Mouse (Mus musculus) skeletal muscle tissue, adult 2 months (tissue): ENCODE measurements around the gene Txnrd2.

ENCODE experiments used
- DNase-seq: peaks from one replicate; pipeline ENCODE4 v3.0.0-alpha.2; 2012; ENCODE audit warnings: low read depth, low spot score

The Txnrd2 gene

GRCm38 (mm10) chr16:18393595-18393994 is 32.6 kb upstream of the Txnrd2 start:
- DNase-seq = no peak

GRCm38 (mm10) chr16:18394056-18394455 is 32.1 kb upstream of the Txnrd2 start:
- no peak for DNase-seq

GRCm38 (mm10) chr16:18394777-18395619 is 31.2 kb upstream of the Txnrd2 start:
- peak; percentile 84 for DNase-seq

- DNase-seq = peak; percentile 54
Observed at GRCm38 (mm10) chr16:18395620-18396036, 30.6 kb upstream of the Txnrd2 start.

GRCm38 (mm10) chr16:18396201-18396600 is 30.0 kb upstream of the Txnrd2 start:
- peak; percentile 90 for DNase-seq

GRCm38 (mm10) chr16:18396791-18397621 is 29.2 kb upstream of the Txnrd2 start:
- DNase-seq = no peak

- DNase-seq = no peak
Observed at GRCm38 (mm10) chr16:18400028-18400427, 26.2 kb upstream of the Txnrd2 start.

GRCm38 (mm10) chr16:18400472-18401216 is 25.5 kb upstream of the Txnrd2 start:
- no peak for DNase-seq

- DNase-seq = no peak
Observed at GRCm38 (mm10) chr16:18403285-18403684, 22.9 kb upstream of the Txnrd2 start.

GRCm38 (mm10) chr16:18405091-18405854 is 20.9 kb upstream of the Txnrd2 start:
- DNase-seq = no peak

- DNase-seq = no peak
Observed at GRCm38 (mm10) chr16:18405876-18406275, 20.3 kb upstream of the Txnrd2 start.

- peak; percentile 56 for DNase-seq
Observed at GRCm38 (mm10) chr16:18406293-18406692, 19.9 kb upstream of the Txnrd2 start.

GRCm38 (mm10) chr16:18407912-18408311 is 18.3 kb upstream of the Txnrd2 start:
- DNase-seq = no peak

GRCm38 (mm10) chr16:18409776-18410175 is 16.4 kb upstream of the Txnrd2 start:
- DNase-seq = no peak

GRCm38 (mm10) chr16:18410418-18410817 is 15.8 kb upstream of the Txnrd2 start:
- DNase-seq = no peak

GRCm38 (mm10) chr16:18411026-18411649 is 15.0 kb upstream of the Txnrd2 start:
- DNase-seq = no peak

- DNase-seq = peak; percentile 81
Observed at GRCm38 (mm10) chr16:18411802-18412476, 14.2 kb upstream of the Txnrd2 start.

- DNase-seq = no peak
Observed at GRCm38 (mm10) chr16:18413032-18413816, 13.0 kb upstream of the Txnrd2 start.

- DNase-seq = peak; percentile 77
Observed at GRCm38 (mm10) chr16:18416094-18416761, 10.0 kb upstream of the Txnrd2 start.
